Mouse (Mus musculus) lung, postnatal 0 days (tissue): Measurements from ENCODE around the gene Sod2.

Source experiments
- CTCF ChIP-seq: IDR thresholded peaks from 2 replicates; pipeline ENCODE4 v1.5.1; 2016; ENCODE audit warnings: antibody characterized with exemption, mild to moderate bottlenecking
- EP300 ChIP-seq: IDR thresholded peaks from 2 replicates; pipeline ENCODE4 v1.6.1; 2016; ENCODE audit warnings: antibody characterized with exemption, mild to moderate bottlenecking, control low read depth

DNA sequence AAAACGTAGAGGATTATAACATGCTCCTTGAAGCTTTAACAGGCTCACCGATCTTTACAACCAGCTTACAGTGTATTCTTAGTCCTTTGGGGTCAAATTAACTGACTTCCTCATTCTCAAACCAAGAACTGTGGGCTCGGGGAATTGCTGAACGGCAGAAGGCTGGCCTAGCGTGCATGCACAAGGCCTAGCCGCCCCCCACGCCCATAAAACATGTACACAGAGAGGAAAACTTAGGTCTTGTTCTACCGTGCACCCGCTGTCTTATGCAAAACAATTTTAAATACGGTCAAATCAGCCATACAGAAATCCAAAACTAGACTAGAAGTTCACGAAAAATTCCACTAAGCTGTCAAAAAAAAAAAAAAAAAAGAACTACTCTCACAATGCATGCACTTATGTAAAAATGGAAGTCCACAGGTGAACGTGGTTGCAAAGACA, 15.4 kb upstream of the Sod2 start:
- TF ChIP-seq CTCF = no peak
- no peak for TF ChIP-seq EP300
